22 mouse cellular contexts compared by ENCODE assay signal in genomic region chr6:49606626-49607158, GRCm38 (mm10).
A peak's percentile ranks its signal among the peaks of the same experiment; 100 is the strongest.
DNase-seq lines count a peak whose midpoint lies in the region; ATAC-seq and TF ChIP-seq lines count a peak whose summit lies in the region.
"Had no signal": no experiment of that assay in that cellular context is flagged by ENCODE, and none has a peak within 500 bp of the region (broad histone marks: within the 10 kb centered on the region; RNA-seq: fewer than 3 reads in every experiment).

No protein-coding gene starts in this region.

- no peak overlapping the region for H3K4me3 ChIP-seq in embryonic facial prominence, embryonic 11.5 days (ENCODE audit: low read depth, low read length)
- no peak overlapping the region for H3K4me3 ChIP-seq in embryonic facial prominence, embryonic 10.5 days
- no peak overlapping the region for H3K4me3 ChIP-seq in kidney, embryonic 15.5 days (replicated peaks)
- no peak overlapping the region for H3K4me3 ChIP-seq in kidney, embryonic 14.5 days (ENCODE audit: low read length)
- no peak overlapping the region for H3K4me3 ChIP-seq in hindbrain, embryonic 16.5 days (ENCODE audit: low read length)
- H3K4me3 ChIP-seq: forebrain, embryonic 13.5 days; heart, embryonic 12.5 days; left cerebral cortex, adult 2 months; limb, embryonic 15.5 days; lung, embryonic 15.5 days; midbrain, embryonic 12.5 days had no signal

- 21% methylated on average over 9 of the region's 9 CpGs for WGBS in embryonic facial prominence, embryonic 11.5 days
- WGBS in embryonic facial prominence, embryonic 10.5 days = 34% methylated on average over 9 of the region's 9 CpGs
- 16% methylated on average over 9 of the region's 9 CpGs for WGBS in kidney, embryonic 15.5 days
- WGBS in kidney, embryonic 14.5 days = 21% methylated on average over 9 of the region's 9 CpGs
- WGBS in hindbrain, embryonic 16.5 days = 17% methylated on average over 9 of the region's 9 CpGs

- TF ChIP-seq CTCF in brain, embryonic 14.5 days (IDR thresholded peaks at IDR 0.05; ENCODE audit: borderline replicate concordance, extremely low read depth, insufficient read depth, insufficient read length) = no peak

- no peaks in the 10 kb centered on the region for H3K4me1 ChIP-seq in embryonic facial prominence, embryonic 11.5 days (ENCODE audit: control insufficient read depth, insufficient read depth, low read length)
- H3K4me1 ChIP-seq in embryonic facial prominence, embryonic 10.5 days = peaks cover 17% of the 10 kb centered on the region
- peaks cover 14% of the 10 kb centered on the region for H3K4me1 ChIP-seq in kidney, embryonic 15.5 days
- peaks cover 6% of the 10 kb centered on the region; the same call in 1 of the 2 replicates for H3K4me1 ChIP-seq in kidney, embryonic 14.5 days (ENCODE audit: control insufficient read depth, insufficient read depth, low read length)
- H3K4me1 ChIP-seq in hindbrain, embryonic 16.5 days (ENCODE audit: control insufficient read depth, insufficient read depth, low read depth, low read length) = peaks cover 7% of the 10 kb centered on the region
- H3K4me1 ChIP-seq: heart, embryonic 12.5 days; limb, embryonic 15.5 days; lung, embryonic 15.5 days had no signal

- no peak overlapping the region for H3K27ac ChIP-seq in embryonic facial prominence, embryonic 11.5 days (replicated peaks; ENCODE audit: low read depth, low read length)
- H3K27ac ChIP-seq in embryonic facial prominence, embryonic 10.5 days (replicated peaks) = no peak overlapping the region
- peak overlapping the region; percentile 9; the same call in 1 of the 2 replicates for H3K27ac ChIP-seq in kidney, embryonic 15.5 days
- H3K27ac ChIP-seq in kidney, embryonic 14.5 days (ENCODE audit: low read depth, low read length) = no peak overlapping the region
- no peak overlapping the region for H3K27ac ChIP-seq in hindbrain, embryonic 16.5 days (ENCODE audit: low read depth, low read length)
- H3K27ac ChIP-seq: forebrain, embryonic 13.5 days; left cerebral cortex, adult 2 months; limb, embryonic 15.5 days; liver, embryonic 14.5 days; lung, embryonic 15.5 days; midbrain, embryonic 12.5 days had no signal

- H3K4me2 ChIP-seq in embryonic facial prominence, embryonic 11.5 days (ENCODE audit: low read depth, low read length) = no peak overlapping the region
- 0 out of 2 replicates have a peak overlapping the region, but pooled peaks have one; percentile 14 for H3K4me2 ChIP-seq in kidney, embryonic 15.5 days
- no peak overlapping the region for H3K4me2 ChIP-seq in kidney, embryonic 14.5 days (replicated peaks; ENCODE audit: low read depth, low read length)
- no peak overlapping the region for H3K4me2 ChIP-seq in hindbrain, embryonic 16.5 days (ENCODE audit: low read length)
- H3K4me2 ChIP-seq: forebrain, embryonic 13.5 days; heart, embryonic 12.5 days; limb, embryonic 15.5 days; lung, embryonic 15.5 days; midbrain, embryonic 12.5 days had no signal

- no peak for ATAC-seq in embryonic facial prominence, embryonic 11.5 days (replicated peaks; ENCODE audit: insufficient number of reproducible peaks, low FRiP score, low TSS enrichment, low read depth)
- ATAC-seq in kidney, embryonic 15.5 days (replicated peaks; ENCODE audit: low FRiP score) = no peak
- ATAC-seq in kidney, embryonic 14.5 days (ENCODE audit: low FRiP score, low TSS enrichment) = no peak
- peak; percentile 56; the same call in 1 of the 2 replicates for ATAC-seq in hindbrain, embryonic 16.5 days
- ATAC-seq in megakaryocyte, adult 5-6 weeks (ENCODE audit: poor library complexity, severe bottlenecking) = no peak
- ATAC-seq: forebrain, embryonic 13.5 days; inflammation-experienced regulatory T-cells, adult 6 months had no signal

- H3K9me3 ChIP-seq in embryonic facial prominence, embryonic 11.5 days (replicated peaks; ENCODE audit: control insufficient read depth, low read length) = no peaks in the 10 kb centered on the region
- H3K9me3 ChIP-seq in embryonic facial prominence, embryonic 10.5 days = no peaks in the 10 kb centered on the region
- H3K9me3 ChIP-seq in kidney, embryonic 15.5 days (replicated peaks) = no peaks in the 10 kb centered on the region
- H3K9me3 ChIP-seq in kidney, embryonic 14.5 days (ENCODE audit: control insufficient read depth, low read length) = no peaks in the 10 kb centered on the region
- no peaks in the 10 kb centered on the region for H3K9me3 ChIP-seq in hindbrain, embryonic 16.5 days (ENCODE audit: control insufficient read depth, low read length)
- H3K9me3 ChIP-seq: forebrain, embryonic 13.5 days; heart, embryonic 12.5 days; limb, embryonic 15.5 days; lung, embryonic 15.5 days; midbrain, embryonic 12.5 days had no signal

- H3K9ac ChIP-seq in embryonic facial prominence, embryonic 11.5 days (replicated peaks; ENCODE audit: low read length) = no peak overlapping the region
- no peak overlapping the region for H3K9ac ChIP-seq in kidney, embryonic 15.5 days
- no peak overlapping the region for H3K9ac ChIP-seq in kidney, embryonic 14.5 days (ENCODE audit: low read depth, low read length)
- no peak overlapping the region for H3K9ac ChIP-seq in hindbrain, embryonic 16.5 days (ENCODE audit: low read depth, low read length)
- H3K9ac ChIP-seq: forebrain, embryonic 13.5 days; heart, embryonic 12.5 days; limb, embryonic 15.5 days; liver, embryonic 14.5 days; lung, embryonic 15.5 days; midbrain, embryonic 12.5 days had no signal

- H3K27me3 ChIP-seq in embryonic facial prominence, embryonic 11.5 days (ENCODE audit: control insufficient read depth, insufficient read depth, low read length) = no peaks in the 10 kb centered on the region
- H3K27me3 ChIP-seq in embryonic facial prominence, embryonic 10.5 days (replicated peaks; ENCODE audit: low read depth, poor library complexity, severe bottlenecking) = no peaks in the 10 kb centered on the region
- H3K27me3 ChIP-seq in kidney, embryonic 15.5 days = no peaks in the 10 kb centered on the region
- H3K27me3 ChIP-seq in kidney, embryonic 14.5 days (ENCODE audit: control insufficient read depth, insufficient read depth, low read length) = no peaks in the 10 kb centered on the region
- no peaks in the 10 kb centered on the region for H3K27me3 ChIP-seq in hindbrain, embryonic 16.5 days (replicated peaks; ENCODE audit: control insufficient read depth, insufficient read depth, low read length)
- H3K27me3 ChIP-seq: forebrain, embryonic 13.5 days; heart, embryonic 12.5 days; limb, embryonic 15.5 days; lung, embryonic 15.5 days; midbrain, embryonic 12.5 days had no signal

- no peaks in the 10 kb centered on the region for H3K36me3 ChIP-seq in embryonic facial prominence, embryonic 11.5 days (replicated peaks; ENCODE audit: control insufficient read depth, insufficient read depth, low read depth, low read length)
- no peaks in the 10 kb centered on the region for H3K36me3 ChIP-seq in embryonic facial prominence, embryonic 10.5 days (replicated peaks)
- H3K36me3 ChIP-seq in kidney, embryonic 15.5 days = no peaks in the 10 kb centered on the region
- no peaks in the 10 kb centered on the region for H3K36me3 ChIP-seq in kidney, embryonic 14.5 days (ENCODE audit: control insufficient read depth, insufficient read depth, low read length)
- H3K36me3 ChIP-seq in hindbrain, embryonic 16.5 days (ENCODE audit: control insufficient read depth, insufficient read depth, low read length) = no peaks in the 10 kb centered on the region
- H3K36me3 ChIP-seq: heart, embryonic 12.5 days; limb, embryonic 15.5 days; lung, embryonic 15.5 days; midbrain, embryonic 12.5 days had no signal

- no peak for TF ChIP-seq POLR2A in brain, embryonic 14.5 days (IDR thresholded peaks at IDR 0.05; ENCODE audit: borderline replicate concordance, extremely low read depth, insufficient read depth, insufficient read length, poor library complexity, severe bottlenecking)

- DNase-seq in embryonic facial prominence, embryonic 11.5 days (ENCODE audit: low spot score) = peak; percentile 18
- no peak for DNase-seq in embryonic facial prominence, embryonic 10.5 days (ENCODE audit: low spot score)
- peak; percentile 64 for DNase-seq in brain, embryonic 14.5 days (ENCODE audit: low read depth)
- DNase-seq in layer of hippocampus, adult 8-10 months (ENCODE audit: low spot score in 2 of 2) = no peak
- DNase-seq: adrenal gland, postnatal 10 days; cerebellum, adult 8-10 months; heart, postnatal 10 days; kidney, adult 2 months; lung, postnatal 4 days; thymus, postnatal 14 days had no signal

Comparison
In these comparisons a context has a peak if more than half of its experiments do, and no peak if none do; other contexts are left out.
1. DNase-seq: peak in embryonic facial prominence, embryonic 11.5 days (single experiment) and brain, embryonic 14.5 days (single experiment); none in embryonic facial prominence, embryonic 10.5 days (single experiment) and layer of hippocampus, adult 8-10 months (0 of 2).